Mouse (Mus musculus) myocyte (in vitro differentiated cells): ENCODE measurements around the gene Cdk5.

Experiments
- CEBPB ChIP-seq: IDR thresholded peaks from 2 replicates; pipeline ENCODE4 v1.6.1; 2011; ENCODE audit warnings: mild to moderate bottlenecking, moderate library complexity; ENCODE audit not compliant: poor library complexity, insufficient read depth, severe bottlenecking
- E2F4 ChIP-seq: IDR thresholded peaks from one replicate; pipeline ENCODE4 v1.6.1; 2011; ENCODE audit warnings: mild to moderate bottlenecking, control low read depth, moderate library complexity; ENCODE audit not compliant: insufficient read depth
- MAX ChIP-seq: IDR thresholded peaks from one replicate; pipeline ENCODE4 v1.6.1; 2011; ENCODE audit warnings: low read depth, mild to moderate bottlenecking, control low read depth
- MYOD1 ChIP-seq, 3 experiments: IDR thresholded peaks; one replicate each; pipeline ENCODE4 v1.6.1; 2011; ENCODE audit warnings: control low read depth in 2 of 3, low read depth in 2 of 3, mild to moderate bottlenecking in 2 of 3, moderate library complexity in 1 of 3; ENCODE audit not compliant: insufficient read length in 2 of 3, control insufficient read depth in 1 of 3
- MYOG ChIP-seq, 3 experiments: IDR thresholded peaks; one replicate each; pipeline ENCODE4 v1.6.1; 2011; ENCODE audit warnings: control low read depth in 2 of 3, low read depth in 2 of 3, mild to moderate bottlenecking in 2 of 3; ENCODE audit not compliant: insufficient read length in 2 of 3, control insufficient read depth in 1 of 3, insufficient read depth in 1 of 3
- POLR2A ChIP-seq: IDR thresholded peaks from one replicate; pipeline ENCODE4 v1.6.1; 2011; ENCODE audit warnings: low read depth, mild to moderate bottlenecking, control low read depth, moderate library complexity; ENCODE audit not compliant: insufficient read length
- POLR2AphosphoS2 ChIP-seq: IDR thresholded peaks from one replicate; pipeline ENCODE4 v1.6.1; 2011; ENCODE audit warnings: low read depth, control low read depth; ENCODE audit not compliant: insufficient read length
- REST ChIP-seq: IDR thresholded peaks from one replicate; pipeline ENCODE4 v1.6.1; 2011; ENCODE audit warnings: mild to moderate bottlenecking, control low read depth, moderate library complexity; ENCODE audit not compliant: insufficient read depth, insufficient read length
- SRF ChIP-seq: IDR thresholded peaks from one replicate; pipeline ENCODE4 v1.6.1; 2011; ENCODE audit warnings: low read depth; ENCODE audit not compliant: control insufficient read depth, insufficient read length
- TCF12 ChIP-seq: IDR thresholded peaks from one replicate; pipeline ENCODE4 v1.6.1; 2011; ENCODE audit warnings: mild to moderate bottlenecking, control low read depth; ENCODE audit not compliant: poor library complexity, insufficient read depth, severe bottlenecking
- TCF3 ChIP-seq: IDR thresholded peaks from one replicate; pipeline ENCODE4 v1.6.1; 2011; ENCODE audit warnings: low read depth, control low read depth; ENCODE audit not compliant: insufficient read length
- USF1 ChIP-seq: IDR thresholded peaks from one replicate; pipeline ENCODE4 v1.6.1; 2011; ENCODE audit warnings: low read depth, mild to moderate bottlenecking, control low read depth, moderate library complexity

DNA sequence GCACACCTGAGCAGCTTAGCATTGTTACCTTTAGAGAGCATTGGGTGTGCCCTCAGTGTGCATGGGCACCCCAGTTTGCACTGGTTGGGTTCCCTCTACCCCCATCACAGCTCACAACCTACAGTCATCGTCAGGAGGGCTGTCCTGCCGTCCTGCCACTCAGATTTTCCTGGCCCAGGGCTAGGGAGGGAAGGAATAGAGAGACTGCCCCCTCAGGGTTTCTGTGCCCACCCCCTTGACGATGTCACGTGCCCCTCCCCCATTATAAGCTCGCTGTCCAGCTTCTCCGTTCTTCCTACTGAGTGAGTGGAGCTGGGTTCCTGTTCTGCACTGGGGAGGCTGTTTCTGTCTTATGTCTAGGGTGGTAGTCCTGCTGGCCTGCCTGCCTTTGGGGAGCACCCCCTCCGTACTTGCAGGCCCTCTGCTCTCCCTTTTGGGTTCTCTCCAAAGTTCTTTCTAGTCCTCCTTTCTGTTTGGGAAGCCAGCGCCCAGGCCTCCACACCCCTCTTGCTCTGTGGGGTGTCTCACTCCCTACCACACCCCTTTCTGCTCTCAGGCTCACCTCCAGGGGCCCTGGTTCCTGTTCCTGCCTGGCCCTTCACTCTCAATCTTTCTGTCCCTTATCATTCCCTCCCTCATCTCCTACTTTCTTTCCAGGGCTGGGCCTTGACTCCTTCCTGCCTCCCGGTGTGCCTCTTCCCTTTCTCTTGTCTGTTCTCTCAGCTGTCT lies 3.4 kb upstream of the Cdk5 start:
- no peak for TF ChIP-seq POLR2A
- TF ChIP-seq USF1 = no peak
- no peak for TF ChIP-seq MAX
- no peak for TF ChIP-seq POLR2AphosphoS2
- no peak for TF ChIP-seq E2F4
- TF ChIP-seq CEBPB = no peak
- TF ChIP-seq TCF12 = no peak
- no peak for TF ChIP-seq TCF3
- no peak for TF ChIP-seq MYOD1 (IDR thresholded peaks at IDR 0.05; ENCODE audit: control insufficient read depth in 1 of 3, insufficient read length in 2 of 3, low read depth in 2 of 3)
- TF ChIP-seq MYOG (IDR thresholded peaks at IDR 0.05; ENCODE audit: control insufficient read depth in 1 of 3, insufficient read depth in 1 of 3, insufficient read length in 2 of 3, low read depth in 2 of 3) = no peak
- no peak for TF ChIP-seq SRF
- TF ChIP-seq REST = no peak
